Mouse (Mus musculus) lung, embryonic 14.5 days (tissue): ENCODE measurements around the gene Gm20388. TPM values are rescaled to one million over a fixed set of nuclear protein-coding genes. Genes with fewer than 3 reads are reported as not detected.
A peak's percentile ranks its signal among the peaks of the same experiment; 100 is the strongest.

Experiments
- ATAC-seq: fragments of 200-750 bp; cut with Nextera tagmentation; 2 replicates; pipeline ENCODE4 v1.8.0; 2017; ENCODE audit warnings: mild to moderate bottlenecking, moderate TSS enrichment, moderate library complexity; ENCODE audit not compliant: insufficient read depth
- DNase-seq: peaks from one replicate; pipeline ENCODE4 v3.0.0-alpha.2; 2015
- H3K27ac ChIP-seq: fragments of 300-500 bp; sonication (generic); 2 replicates; pipeline ENCODE4 v1.5.1; 2014; ENCODE audit warnings: low read depth, mild to moderate bottlenecking, moderate library complexity
- H3K27me3 ChIP-seq: fragments of 300-500 bp; sonication (generic); 2 replicates; pipeline ENCODE4 v1.6.1; 2014; ENCODE audit warnings: low read length, control low read depth; ENCODE audit not compliant: insufficient read depth
- H3K36me3 ChIP-seq: fragments of 300-500 bp; sonication (generic); 2 replicates; pipeline ENCODE4 v1.6.1; 2014; ENCODE audit warnings: control low read depth; ENCODE audit not compliant: insufficient read depth
- H3K4me1 ChIP-seq: fragments of 300-500 bp; sonication (generic); 2 replicates; pipeline ENCODE4 v1.6.1; 2014; ENCODE audit warnings: antibody characterized with exemption, control low read depth; ENCODE audit not compliant: insufficient read depth
- H3K4me2 ChIP-seq: fragments of 300-500 bp; sonication (generic); 2 replicates; pipeline ENCODE4 v1.6.1; 2014; ENCODE audit warnings: mild to moderate bottlenecking
- H3K4me3 ChIP-seq: fragments of 300-500 bp; sonication (generic); 2 replicates; pipeline ENCODE4 v1.5.1; 2014; ENCODE audit warnings: low read depth, low read length
- H3K9ac ChIP-seq: fragments of 300-500 bp; sonication (generic); 2 replicates; pipeline ENCODE4 v1.6.1; 2014
- H3K9me3 ChIP-seq: fragments of 300-500 bp; sonication (generic); 2 replicates; pipeline ENCODE4 v1.6.1; 2016; ENCODE audit warnings: low read depth, low read length, control low read depth
- CTCF ChIP-seq: IDR thresholded peaks from 2 replicates; pipeline ENCODE4 v1.5.1; 2016; ENCODE audit warnings: antibody characterized with exemption, low read depth
- WGBS: fragments of 180-500 bp; shearing (Covaris S2); extraction: QIAGEN DNeasy Blood & Tissue Kit; methylation state at CpG from one replicate; pipeline ENCODE4 v1.1.7; 2014; 5-methylcytosine and 5-hydroxymethylcytosine counted together
- polyA plus RNA-seq: library from polyadenylated mRNA; unstranded; fragments of >200 nt; fragmentation: Nextera tagmentation; extraction: Ambion mirVana; gene quantifications from 2 replicates; pipeline ENCODE4 v1.2.1, GENCODE M21; 2014

The Gm20388 gene
- polyA plus RNA-seq, 1 experiment from 2014 or later: not detected

GRCm38 (mm10) chr8:121454737-121455136 lies 1544.1 kb downstream of the Gm20388 start:
- 0 out of 2 replicates have a peak, but pooled peaks cover 7% of the 10 kb centered on the region for H3K4me1 ChIP-seq
- no peak for TF ChIP-seq CTCF
- H3K9me3 ChIP-seq: no peaks in the 10 kb centered on the region
- no peak overlapping the region for H3K4me2 ChIP-seq
- DNase-seq (no peak), ATAC-seq (no peak)
- H3K9ac ChIP-seq: no peak overlapping the region
- H3K36me3 ChIP-seq: no peaks in the 10 kb centered on the region
- no peak overlapping the region for H3K4me3 ChIP-seq
- H3K27me3 ChIP-seq: no peaks in the 10 kb centered on the region
- no peak overlapping the region for H3K27ac ChIP-seq
- 91% methylated on average over 17 of the region's 17 CpGs for WGBS

DNA sequence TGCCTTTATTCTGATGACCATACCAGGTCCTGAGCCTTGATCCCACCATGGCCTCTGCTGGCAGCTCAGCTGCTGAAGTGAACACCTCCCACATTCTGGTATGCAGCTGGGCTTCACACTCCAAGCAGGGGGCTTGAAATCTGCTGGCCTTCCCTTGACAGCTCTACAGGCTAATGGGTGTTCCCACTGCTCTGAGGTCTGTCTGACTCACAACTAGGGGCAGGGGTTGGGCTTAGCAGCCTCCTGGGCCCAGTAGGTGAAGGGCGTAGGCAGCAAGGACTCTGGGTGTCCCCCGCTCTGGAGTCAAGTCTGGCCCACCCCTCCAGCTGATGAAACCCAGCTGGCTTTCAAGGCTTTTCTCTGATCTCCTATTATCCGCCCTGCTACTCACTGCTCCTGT lies 1550.6 kb downstream of the Gm20388 start:
- no peak for TF ChIP-seq CTCF
- Histone ChIP-seq H3K27me3 (no peaks in the 10 kb centered on the region), H3K4me1 (no peaks in the 10 kb centered on the region), H3K9ac (no peak overlapping the region), H3K36me3 (no peaks in the 10 kb centered on the region), H3K27ac (no peak overlapping the region), H3K4me2 (no peak overlapping the region), H3K9me3 (no peaks in the 10 kb centered on the region), H3K4me3 (no peak overlapping the region)
- no peak for DNase-seq
- no peak for ATAC-seq
- WGBS: 31% methylated on average over 3 of the region's 3 CpGs

DNA sequence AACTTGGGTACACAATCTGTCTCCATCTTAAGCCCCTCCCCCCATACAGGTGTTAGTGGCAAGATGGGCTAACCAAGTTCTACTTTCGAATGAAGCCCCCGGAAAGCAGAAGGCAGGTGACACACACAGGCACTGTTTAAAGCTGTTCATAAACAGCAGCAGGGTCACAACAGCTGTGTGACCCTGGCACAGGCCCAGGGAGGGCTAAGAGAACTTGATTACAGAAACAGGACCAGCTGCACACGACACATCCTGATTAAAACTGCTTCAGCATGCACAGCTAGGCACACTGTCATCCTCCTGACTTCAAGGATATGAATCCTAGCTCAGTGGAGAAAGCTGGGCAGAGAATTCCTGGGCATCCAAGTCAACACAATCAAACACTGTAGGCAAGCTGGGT lies 1551.5 kb downstream of the Gm20388 start:
- H3K4me1 ChIP-seq: no peaks in the 10 kb centered on the region
- no peak overlapping the region for H3K4me2 ChIP-seq
- no peaks in the 10 kb centered on the region for H3K27me3 ChIP-seq
- no peak overlapping the region for H3K27ac ChIP-seq
- ATAC-seq (no peak), DNase-seq (no peak)
- no peak overlapping the region for H3K9ac ChIP-seq
- no peaks in the 10 kb centered on the region for H3K36me3 ChIP-seq
- no peak for TF ChIP-seq CTCF
- 44% methylated on average over 3 of the region's 3 CpGs for WGBS
- H3K4me3 ChIP-seq: no peak overlapping the region
- H3K9me3 ChIP-seq: no peaks in the 10 kb centered on the region

DNA sequence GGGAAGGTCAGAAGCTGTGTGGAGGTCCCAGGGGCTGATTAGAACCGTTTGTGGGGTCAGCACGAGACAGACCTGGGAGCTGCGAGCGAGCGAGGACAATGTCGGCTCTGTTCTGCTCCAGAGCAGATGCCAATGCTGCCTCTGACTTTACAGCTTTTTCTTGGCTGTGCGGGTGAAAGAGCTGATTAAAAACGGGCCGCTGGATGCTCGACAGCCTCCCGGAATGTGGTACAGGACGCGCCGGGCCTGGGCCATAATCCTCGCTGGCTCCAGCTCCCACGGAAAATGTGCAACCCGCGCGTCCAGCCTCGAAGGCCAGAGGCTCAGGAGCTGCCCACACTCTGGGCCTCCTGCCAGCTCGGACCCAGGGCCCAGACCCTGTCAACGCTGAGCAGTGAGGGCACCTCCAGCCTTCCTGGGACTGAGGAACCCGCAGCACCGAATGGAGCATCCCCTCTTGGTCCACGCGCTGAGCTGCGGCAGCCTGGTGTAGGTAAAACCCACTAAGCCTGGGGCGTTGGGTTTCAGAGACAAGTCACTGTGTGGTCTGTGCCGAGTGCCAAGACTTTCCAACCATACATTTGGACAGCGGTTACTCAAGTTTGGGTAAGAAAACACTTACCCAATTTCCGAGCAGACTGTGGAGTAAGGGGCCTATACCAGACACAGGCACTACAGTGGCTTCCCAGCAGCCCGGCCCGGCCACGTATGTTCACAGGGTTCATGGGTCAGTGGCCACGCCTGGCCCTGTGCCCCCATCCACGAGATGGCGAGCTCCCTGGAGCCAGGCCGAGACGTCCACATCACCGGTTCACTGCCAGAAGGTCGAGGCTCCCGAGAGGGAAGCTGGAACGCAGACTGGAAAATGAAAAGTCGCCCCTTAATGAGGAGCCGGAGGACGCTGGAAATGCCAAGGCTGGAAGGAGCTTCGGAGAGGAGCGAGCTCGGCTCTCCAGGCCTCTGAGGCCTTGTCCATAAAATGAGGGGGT lies 1557.7 kb downstream of the Gm20388 start:
- H3K36me3 ChIP-seq: no peaks in the 10 kb centered on the region
- no peaks in the 10 kb centered on the region for H3K4me1 ChIP-seq
- H3K4me2 ChIP-seq: no peak overlapping the region
- no peaks in the 10 kb centered on the region for H3K27me3 ChIP-seq
- H3K27ac ChIP-seq: 0 out of 2 replicates have a peak overlapping the region, but pooled peaks have one; percentile 42
- H3K9ac ChIP-seq: no peak overlapping the region
- 70% methylated on average over 49 of the region's 49 CpGs for WGBS
- DNase-seq (no peak), ATAC-seq (peak; percentile 17; the same call in 1 of the 2 replicates)
- H3K4me3 ChIP-seq: no peak overlapping the region
- no peak for TF ChIP-seq CTCF
- no peaks in the 10 kb centered on the region for H3K9me3 ChIP-seq

GRCm38 (mm10) chr8:121474161-121474897 lies 1563.7 kb downstream of the Gm20388 start:
- no peaks in the 10 kb centered on the region for H3K9me3 ChIP-seq
- H3K27ac ChIP-seq: no peak overlapping the region
- no peak for TF ChIP-seq CTCF
- H3K36me3 ChIP-seq: no peaks in the 10 kb centered on the region
- no peak overlapping the region for H3K4me3 ChIP-seq
- DNase-seq (no peak), ATAC-seq (no peak)
- H3K9ac ChIP-seq: no peak overlapping the region
- peak overlapping the region; percentile 51 for H3K4me2 ChIP-seq
- 7% methylated on average over 25 of the region's 25 CpGs for WGBS
- H3K27me3 ChIP-seq: no peaks in the 10 kb centered on the region
- H3K4me1 ChIP-seq: 0 out of 2 replicates have a peak, but pooled peaks cover 4% of the 10 kb centered on the region

DNA sequence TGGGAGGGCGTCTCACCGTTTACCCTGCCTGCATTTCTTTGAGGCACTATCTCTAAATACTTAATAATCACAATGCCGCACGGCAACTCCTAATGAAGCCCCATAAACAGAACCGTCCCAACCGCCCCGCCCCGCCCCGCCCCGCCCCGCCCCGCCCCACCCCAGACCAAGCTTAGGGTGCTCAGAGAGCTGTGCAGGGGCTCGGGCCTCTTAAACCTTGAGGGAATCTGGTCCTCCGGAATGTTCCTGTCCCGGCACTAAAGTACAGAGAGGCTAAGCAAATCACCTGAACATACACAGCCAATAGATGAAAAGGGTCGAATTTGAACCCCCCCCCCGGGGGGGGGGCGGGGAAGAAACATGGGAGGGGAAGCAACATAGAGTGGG lies 1564.2 kb downstream of the Gm20388 start:
- ATAC-seq: 0 out of 2 replicates have a peak, but pooled peaks have one; percentile 38
- H3K9ac ChIP-seq: no peak overlapping the region

More for the DNA sequence above, 1564.2 kb downstream of the Gm20388 start:
- no peak overlapping the region for H3K27ac ChIP-seq
- no peak for TF ChIP-seq CTCF
- H3K4me2 ChIP-seq: peak overlapping the region; percentile 51
- no peaks in the 10 kb centered on the region for H3K27me3 ChIP-seq
- no peak for DNase-seq
- under 1% methylated on average over 17 of the region's 18 CpGs for WGBS
- H3K4me3 ChIP-seq: no peak overlapping the region
- no peaks in the 10 kb centered on the region for H3K9me3 ChIP-seq
- no peaks in the 10 kb centered on the region for H3K36me3 ChIP-seq
- 0 out of 2 replicates have a peak, but pooled peaks cover 4% of the 10 kb centered on the region for H3K4me1 ChIP-seq
